Mouse (Mus musculus) heart, postnatal 4 days (tissue): ENCODE measurements at regions not wholly inside any gene's neighbourhood (a gene's known extent, or its start where the extent isn't known, plus 50 kb on each side); places are given as distances from the start of the nearest gene placed in this dataset.

Source experiments
- DNase-seq: peaks from one replicate; pipeline ENCODE4 v3.0.0; 2021

GRCm38 (mm10) chr2:106256012-106256411 is 252.7 kb upstream of the Dnajc24 start:
- no peak for DNase-seq

- no peak for DNase-seq
Measured at GRCm38 (mm10) chr2:106234358-106234757, 231.0 kb upstream of the Dnajc24 start.

GRCm38 (mm10) chr2:106231136-106231535 is 227.8 kb upstream of the Dnajc24 start:
- no peak for DNase-seq

GRCm38 (mm10) chr2:106230021-106230420 is 226.7 kb upstream of the Dnajc24 start:
- DNase-seq: no peak

GRCm38 (mm10) chr2:106228249-106228648 is 224.9 kb upstream of the Dnajc24 start:
- DNase-seq: no peak

GRCm38 (mm10) chr2:106216169-106216568 is 212.8 kb upstream of the Dnajc24 start:
- DNase-seq: no peak

- no peak for DNase-seq
Measured at GRCm38 (mm10) chr2:106213740-106214139, 210.4 kb upstream of the Dnajc24 start.

- no peak for DNase-seq
Measured at GRCm38 (mm10) chr2:106210773-106211172, 207.4 kb upstream of the Dnajc24 start.

GRCm38 (mm10) chr2:106208767-106209250 is 205.5 kb upstream of the Dnajc24 start:
- no peak for DNase-seq

- DNase-seq: no peak
Measured at GRCm38 (mm10) chr2:106200130-106200529, 196.8 kb upstream of the Dnajc24 start.

GRCm38 (mm10) chr2:106195170-106195569 is 191.8 kb upstream of the Dnajc24 start:
- no peak for DNase-seq

- DNase-seq: peak; percentile 85
Measured at GRCm38 (mm10) chr2:106194369-106195023, 191.1 kb upstream of the Dnajc24 start.

- DNase-seq: no peak
Measured at GRCm38 (mm10) chr2:106193889-106194347, 190.6 kb upstream of the Dnajc24 start.

GRCm38 (mm10) chr2:106190579-106191322 is 187.4 kb upstream of the Dnajc24 start:
- no peak for DNase-seq

GRCm38 (mm10) chr2:106183651-106184050 is 180.3 kb upstream of the Dnajc24 start:
- no peak for DNase-seq

GRCm38 (mm10) chr2:106182051-106182450 is 178.7 kb upstream of the Dnajc24 start:
- no peak for DNase-seq

GRCm38 (mm10) chr2:106162681-106163080 is 159.3 kb upstream of the Dnajc24 start:
- no peak for DNase-seq

GRCm38 (mm10) chr2:106161877-106162276 is 158.5 kb upstream of the Dnajc24 start:
- no peak for DNase-seq

GRCm38 (mm10) chr2:106149701-106150100 is 146.4 kb upstream of the Dnajc24 start:
- DNase-seq: no peak

GRCm38 (mm10) chr2:106140931-106141330 is 137.6 kb upstream of the Dnajc24 start:
- DNase-seq: no peak

GRCm38 (mm10) chr2:106101002-106101401 is 97.7 kb upstream of the Dnajc24 start:
- DNase-seq: no peak

GRCm38 (mm10) chr2:106086121-106086520 is 82.8 kb upstream of the Dnajc24 start:
- no peak for DNase-seq
